Mouse (Mus musculus) hindbrain, postnatal 0 days (tissue): Measurements from ENCODE around the gene Map2k7. TPM values are rescaled to one million over a fixed set of nuclear protein-coding genes. Genes with fewer than 3 reads are reported as not detected.

Source experiments
- ATAC-seq: fragments of 200-750 bp; cut with Nextera tagmentation; 2 replicates; pipeline ENCODE4 v1.8.0; 2017; ENCODE audit warnings: mild to moderate bottlenecking, moderate TSS enrichment, moderate library complexity
- DNase-seq: peaks from one replicate; pipeline ENCODE4 v3.0.0-alpha.2; 2015; ENCODE audit warnings: low spot score
- H3K27ac ChIP-seq: fragments of 300-500 bp; sonication (generic); 2 replicates; pipeline ENCODE4 v1.5.1; 2014; ENCODE audit warnings: mild to moderate bottlenecking
- H3K27me3 ChIP-seq: fragments of 300-500 bp; sonication (generic); 2 replicates; pipeline ENCODE4 v1.6.1; 2014; ENCODE audit warnings: low read length, mixed read lengths; ENCODE audit not compliant: insufficient read depth
- H3K36me3 ChIP-seq: fragments of 300-500 bp; sonication (generic); 2 replicates; pipeline ENCODE4 v1.6.1; 2014; ENCODE audit warnings: low read length, mixed read lengths; ENCODE audit not compliant: insufficient read depth
- H3K4me1 ChIP-seq: fragments of 300-500 bp; sonication (generic); 2 replicates; pipeline ENCODE4 v1.6.1; 2014; ENCODE audit warnings: antibody characterized with exemption, low read length, mixed read lengths; ENCODE audit not compliant: insufficient read depth
- H3K4me2 ChIP-seq: fragments of 300-500 bp; sonication (generic); 2 replicates; pipeline ENCODE4 v1.6.1; 2014; ENCODE audit warnings: low read depth, mild to moderate bottlenecking, low read length, moderate library complexity, mixed read lengths
- H3K4me3 ChIP-seq: fragments of 300-500 bp; sonication (generic); 2 replicates; pipeline ENCODE4 v1.5.1; 2014; ENCODE audit warnings: low read length
- H3K9ac ChIP-seq: fragments of 300-500 bp; sonication (generic); replicated peaks from 2 replicates; pipeline ENCODE4 v1.6.1; 2014; ENCODE audit warnings: mild to moderate bottlenecking, low read length, moderate library complexity, mixed read lengths
- H3K9me3 ChIP-seq: fragments of 300-500 bp; sonication (generic); 2 replicates; pipeline ENCODE4 v1.6.1; 2016; ENCODE audit warnings: low read length, mixed read lengths
- CTCF ChIP-seq: IDR thresholded peaks from 2 replicates; pipeline ENCODE4 v1.5.1; 2016; ENCODE audit warnings: antibody characterized with exemption, control low read depth, low read depth
- WGBS: fragments of 180-500 bp; shearing (Covaris S2); extraction: QIAGEN DNeasy Blood & Tissue Kit; methylation state at CpG from one replicate; pipeline ENCODE4 v1.1.7; 2014; 5-methylcytosine and 5-hydroxymethylcytosine counted together
- polyA plus RNA-seq: library from polyadenylated mRNA; unstranded; fragments of >200 nt; fragmentation: Nextera tagmentation; extraction: Ambion mirVana; gene quantifications from 2 replicates; pipeline ENCODE4 v1.2.1, GENCODE M21; 2015
- total RNA-seq: library from RNA; depleted of rRNA; stranded (reverse); fragments of >200 nt; gene quantifications from 2 replicates; pipeline ENCODE4 v1.2.3, GENCODE M21; 2014

Map2k7 gene
- total and polyA plus RNA-seq, 2 experiments from 2014 or later: 24.7 to 30.8 TPM

DNA sequence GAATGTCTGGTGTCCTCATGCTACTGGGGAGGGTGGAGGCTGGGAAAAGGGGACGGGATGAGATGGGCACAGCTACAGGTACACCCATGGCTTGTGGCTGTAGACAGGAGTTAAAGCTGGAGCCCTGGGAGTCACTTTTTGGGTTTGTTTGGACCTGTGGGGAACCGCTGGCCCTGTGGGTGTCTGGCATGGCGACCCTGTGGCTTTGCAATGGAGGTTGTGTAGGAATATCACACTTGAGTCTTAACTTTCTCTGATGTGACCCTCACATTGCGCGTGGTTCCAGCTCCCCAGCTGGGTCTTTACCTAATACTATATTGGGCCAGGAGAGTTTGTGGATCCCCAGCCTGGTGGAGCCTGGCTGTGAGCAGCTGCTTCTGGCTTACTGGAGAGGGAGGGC, 6.5 kb downstream of the Map2k7 start:
- no peak overlapping the region for H3K27ac ChIP-seq
- peaks cover 6% of the 10 kb centered on the region for H3K4me1 ChIP-seq
- no peak for ATAC-seq

DNA sequence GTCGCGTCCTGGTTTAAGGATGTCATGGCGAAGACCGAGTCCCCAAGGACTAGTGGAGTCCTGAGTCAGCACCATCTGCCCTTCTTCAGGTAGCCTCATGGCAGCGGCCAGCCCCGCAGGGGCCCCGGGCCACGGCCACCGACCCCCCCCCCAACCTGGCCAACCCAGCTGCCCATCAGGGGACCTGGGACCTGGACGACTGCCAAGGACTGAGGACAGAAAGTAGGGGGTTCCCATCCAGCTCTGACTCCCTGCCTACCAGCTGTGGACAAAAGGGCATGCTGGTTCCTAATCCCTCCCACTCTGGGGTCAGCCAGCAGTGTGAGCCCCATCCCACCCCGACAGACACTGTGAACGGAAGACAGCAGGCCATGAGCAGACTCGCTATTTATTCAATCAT, 7.2 kb downstream of the Map2k7 start:
- H3K4me3 ChIP-seq: no peak overlapping the region
- H3K4me1 ChIP-seq: peaks cover 2% of the 10 kb centered on the region; the same call in 1 of the 2 replicates
- no peak overlapping the region for H3K27ac ChIP-seq
- H3K9me3 ChIP-seq: no peaks in the 10 kb centered on the region
- 75% methylated on average over 13 of the region's 13 CpGs for WGBS
- TF ChIP-seq CTCF: no peak
- ATAC-seq: no peak
- H3K36me3 ChIP-seq: peaks cover 64% of the 10 kb centered on the region
- H3K9ac ChIP-seq: no peak overlapping the region
- DNase-seq: no peak
- H3K4me2 ChIP-seq: no peak overlapping the region
- no peaks in the 10 kb centered on the region for H3K27me3 ChIP-seq

More for the DNA sequence above, 6.5 kb downstream of the Map2k7 start:
- no peaks in the 10 kb centered on the region for H3K27me3 ChIP-seq
- H3K9me3 ChIP-seq: no peaks in the 10 kb centered on the region
- no peak overlapping the region for H3K9ac ChIP-seq
- TF ChIP-seq CTCF: no peak
- no peak overlapping the region for H3K4me3 ChIP-seq
- no peak for DNase-seq
- H3K36me3 ChIP-seq: peaks cover 64% of the 10 kb centered on the region
- 92% methylated on average over 5 of the region's 5 CpGs for WGBS
- no peak overlapping the region for H3K4me2 ChIP-seq

DNA sequence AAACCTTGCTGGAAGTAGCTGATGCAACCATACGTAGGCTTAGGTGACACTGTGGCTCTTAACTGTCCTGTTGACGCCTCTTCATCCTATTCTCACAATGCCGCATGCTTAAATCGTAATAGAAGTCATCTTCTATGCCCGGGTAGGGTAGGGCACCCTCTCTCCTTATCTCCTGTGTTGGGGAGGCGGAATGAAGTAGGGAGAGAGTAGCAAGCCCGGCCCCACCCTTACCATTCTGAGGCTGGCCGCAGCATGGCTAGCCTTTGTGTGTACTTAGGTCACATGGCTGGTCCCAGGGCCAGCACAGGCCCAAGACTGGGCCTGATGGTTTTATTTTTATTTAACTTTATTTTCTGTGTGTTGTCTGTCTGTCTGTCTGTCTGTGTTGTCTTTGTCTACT, 8.7 kb downstream of the Map2k7 start:
- Histone ChIP-seq H3K9me3 (no peaks in the 10 kb centered on the region), H3K27ac (no peak overlapping the region), H3K27me3 (no peaks in the 10 kb centered on the region), H3K4me2 (no peak overlapping the region), H3K36me3 (peaks cover 54% of the 10 kb centered on the region), H3K9ac (no peak overlapping the region), H3K4me1 (no peaks in the 10 kb centered on the region), H3K4me3 (no peak overlapping the region)
- ATAC-seq (no peak), DNase-seq (no peak)
- no peak for TF ChIP-seq CTCF
- 94% methylated on average over 8 of the region's 8 CpGs for WGBS

DNA sequence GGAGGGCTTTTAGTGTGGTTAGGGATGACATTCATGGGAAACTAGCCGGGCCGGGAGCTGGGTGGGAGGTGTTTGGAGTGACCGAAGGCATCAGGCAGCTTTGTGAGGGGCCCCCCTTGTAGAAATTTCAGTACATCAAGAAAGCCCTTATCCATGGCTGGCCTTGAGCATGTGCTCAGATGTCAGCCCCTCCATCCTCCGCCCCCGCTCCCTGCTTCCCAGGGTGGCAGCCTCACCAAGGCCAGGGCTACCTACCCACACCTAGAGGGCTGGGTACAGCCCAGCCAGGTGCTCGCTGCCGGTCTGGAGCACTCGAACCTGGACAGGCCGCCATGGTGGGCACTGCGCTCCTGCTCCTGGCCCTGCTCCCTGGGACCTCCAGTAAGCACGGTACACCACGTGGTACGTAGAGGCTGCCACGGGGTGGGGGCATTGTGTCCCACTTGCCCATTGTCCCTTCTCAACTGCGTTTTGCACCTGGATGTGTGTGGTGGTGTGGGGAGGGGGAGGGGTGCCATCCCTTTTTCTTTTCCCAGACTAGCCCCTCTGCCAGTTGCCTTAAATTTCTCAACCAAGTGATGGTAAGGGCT, 9.5 kb downstream of the Map2k7 start, which contains the start of gene Tgfbr3l:
TSS of gene Tgfbr3l (plus strand) at position 264 of the 590 bp plus-strand sequence.
- DNase-seq: no peak
- Histone ChIP-seq H3K36me3 (peaks cover 49% of the 10 kb centered on the region), H3K27me3 (no peaks in the 10 kb centered on the region), H3K9ac (no peak within 1 kb of the TSS), H3K27ac (0 out of 2 replicates have a peak within 1 kb of the TSS, but pooled peaks have one; percentile 2), H3K4me1 (no peaks in the 10 kb centered on the region; the same call in 1 of the 2 replicates), H3K4me2 (no peak within 1 kb of the TSS), H3K4me3 (no peak within 1 kb of the TSS), H3K9me3 (no peaks in the 10 kb centered on the region)
- no peak for TF ChIP-seq CTCF
- WGBS: 81% methylated on average over 15 of the region's 15 CpGs
- ATAC-seq: no peak

DNA sequence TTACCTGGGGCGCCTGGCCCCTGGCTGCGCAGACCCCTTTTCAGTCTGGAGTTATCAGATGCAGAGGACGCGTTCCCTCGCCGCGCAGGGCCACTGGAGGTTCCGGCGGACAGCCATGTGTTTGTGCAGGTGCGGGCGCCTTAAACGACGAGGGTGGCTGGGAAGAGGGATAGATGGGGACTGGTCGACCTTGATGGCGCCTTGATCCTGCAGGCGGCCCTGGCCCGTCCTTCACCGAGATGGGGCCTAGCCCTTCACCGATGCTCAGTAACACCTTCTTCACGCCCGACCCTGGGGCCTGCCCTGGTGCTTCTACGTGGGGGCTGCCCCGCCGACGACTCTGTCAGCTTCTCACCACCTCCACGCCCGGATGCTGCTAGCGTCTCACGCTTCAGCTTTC, 10.7 kb downstream of the Map2k7 start:
- 0 out of 2 replicates have a peak overlapping the region, but pooled peaks have one; percentile 2 for H3K27ac ChIP-seq

DNA sequence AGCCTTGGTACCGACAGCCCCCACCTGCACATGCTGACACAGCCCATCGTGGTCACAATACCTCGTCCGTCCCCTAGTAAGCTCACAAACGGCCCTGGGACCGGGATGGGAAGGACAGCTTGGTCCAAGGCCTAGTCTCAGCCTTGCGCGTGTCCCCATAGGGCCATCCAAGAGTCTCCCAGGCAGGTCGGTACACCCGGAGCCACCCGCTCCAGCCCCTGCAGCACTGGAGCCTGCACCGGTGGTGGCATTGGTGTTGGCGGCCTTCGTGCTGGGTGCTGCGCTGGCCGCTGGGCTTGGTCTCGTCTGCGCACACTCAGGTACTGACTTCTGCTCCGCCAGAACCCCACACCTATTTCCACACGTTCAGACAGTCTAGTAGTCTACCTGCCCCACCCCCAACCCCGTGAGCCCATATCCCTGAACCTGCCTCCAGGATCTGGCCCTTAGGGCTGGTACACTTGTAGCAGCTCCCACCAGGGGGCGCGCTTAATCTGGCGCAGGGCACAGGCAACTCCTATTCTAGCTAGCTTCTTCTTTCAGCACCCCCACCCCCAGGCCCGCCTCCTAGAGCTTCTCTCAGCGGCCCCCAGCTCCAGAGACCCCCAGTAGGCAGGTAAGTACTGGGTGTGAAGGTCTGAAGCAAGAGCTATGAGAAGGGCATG, 11.9 kb downstream of the Map2k7 start:
- Histone ChIP-seq H3K9me3 (no peaks in the 10 kb centered on the region), H3K36me3 (peaks cover 37% of the 10 kb centered on the region; the same call in 1 of the 2 replicates), H3K27ac (no peak overlapping the region), H3K9ac (no peak overlapping the region), H3K27me3 (no peaks in the 10 kb centered on the region), H3K4me2 (no peak overlapping the region), H3K4me1 (no peaks in the 10 kb centered on the region; the same call in 1 of the 2 replicates), H3K4me3 (no peak overlapping the region)
- peak; percentile 84 for DNase-seq
- 34% methylated on average over 26 of the region's 26 CpGs for WGBS
- ATAC-seq: peak; percentile 18
- peak; percentile 83 for TF ChIP-seq CTCF

More for the DNA sequence above, 10.7 kb downstream of the Map2k7 start:
- DNase-seq (no peak), ATAC-seq (no peak)
- 24% methylated on average over 29 of the region's 29 CpGs for WGBS
- no peak overlapping the region for H3K4me3 ChIP-seq
- H3K9ac ChIP-seq: no peak overlapping the region
- peaks cover 37% of the 10 kb centered on the region for H3K36me3 ChIP-seq
- H3K27me3 ChIP-seq: no peaks in the 10 kb centered on the region
- H3K4me2 ChIP-seq: no peak overlapping the region
- H3K4me1 ChIP-seq: no peaks in the 10 kb centered on the region; the same call in 1 of the 2 replicates
- no peak for TF ChIP-seq CTCF
- no peaks in the 10 kb centered on the region for H3K9me3 ChIP-seq
